Mouse (Mus musculus) CH12.LX (cell line): ENCODE measurements around the gene Mpig6b.

Experiments
- CTCF ChIP-seq, 2 experiments: IDR thresholded peaks in 1 of 2; conservative IDR thresholded peaks in 1 of 2; 2 replicates each; pipeline ENCODE4 v1.5.1; 2011 to 2012; ENCODE audit warnings: low read depth in 2 of 2, low read length in 2 of 2, improper control_type of control experiment in 1 of 2, inconsistent platforms in 1 of 2, mild to moderate bottlenecking in 1 of 2, moderate library complexity in 1 of 2
- EP300 ChIP-seq: IDR thresholded peaks from 2 replicates; pipeline ENCODE4 v1.6.1; 2011; ENCODE audit warnings: low read length, improper control_type of control experiment
- GABPA ChIP-seq: IDR thresholded peaks from 2 replicates; pipeline ENCODE4 v1.6.1; 2012; ENCODE audit warnings: low read depth, low read length, improper control_type of control experiment, inconsistent platforms; ENCODE audit not compliant: insufficient replicate concordance
- JUN ChIP-seq: IDR thresholded peaks from 2 replicates; pipeline ENCODE4 v1.6.1; 2011; ENCODE audit warnings: low read depth, mild to moderate bottlenecking, low read length, improper control_type of control experiment, moderate library complexity; ENCODE audit not compliant: insufficient read depth
- ZC3H11A ChIP-seq: IDR thresholded peaks from 2 replicates; pipeline ENCODE4 v1.6.1; 2012; ENCODE audit warnings: low read depth, mild to moderate bottlenecking, inconsistent platforms, low read length, improper control_type of control experiment

DNA sequence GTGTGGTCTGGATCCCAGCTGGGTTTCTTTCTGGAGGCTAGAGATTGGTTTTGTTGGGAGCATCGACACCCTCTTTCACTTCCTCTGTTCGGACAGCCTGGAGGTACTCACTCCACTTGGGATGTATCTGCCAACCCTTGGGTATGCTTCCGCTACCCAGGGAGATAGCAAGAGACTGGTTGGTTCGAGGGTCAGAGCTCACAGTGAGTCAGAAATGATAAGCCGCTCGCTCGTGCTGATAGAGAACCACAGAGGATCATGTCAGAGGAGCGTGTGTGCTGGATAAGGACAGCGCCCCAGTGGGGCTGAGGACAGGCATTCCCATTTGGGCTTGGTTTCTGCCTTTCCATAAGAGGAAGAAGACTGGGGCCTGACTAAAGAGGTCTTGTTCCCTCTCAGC, 13.8 kb upstream of the Mpig6b start:
- no peak for TF ChIP-seq CTCF (conservative IDR thresholded peaks at IDR 0.05 in 1 of 2, IDR thresholded peaks at IDR 0.05 in 1 of 2; ENCODE audit: low read depth in 2 of 2, low read length in 2 of 2)
- no peak for TF ChIP-seq EP300
- TF ChIP-seq GABPA: no peak
- no peak for TF ChIP-seq ZC3H11A
- TF ChIP-seq JUN: no peak
